Mouse (Mus musculus) spleen, adult 2 months (tissue): Measurements from ENCODE around the gene Hormad1.

ENCODE experiments used
- CTCF ChIP-seq: fragments of 200-500 bp; IDR thresholded peaks from 2 replicates; pipeline ENCODE4 v1.5.1; 2011; ENCODE audit warnings: mild to moderate bottlenecking, inconsistent platforms; ENCODE audit not compliant: insufficient read depth, insufficient read length, insufficient replicate concordance; ENCODE audit errors: extremely low read depth
- POLR2A ChIP-seq: fragments of 200-500 bp; IDR thresholded peaks from 2 replicates; pipeline ENCODE4 v1.6.1; 2011; ENCODE audit warnings: low read depth, low read length, inconsistent platforms

- TF ChIP-seq POLR2A (no peak), CTCF (no peak)
These were observed 76.6 kb downstream of the Hormad1 start for GRCm38 (mm10) chr3:95636072-95636471.
